Mouse (Mus musculus) ES-Bruce4 (cell line): ENCODE measurements around the gene Rab11a.

ENCODE experiments used
- CTCF ChIP-seq: IDR thresholded peaks from one replicate; pipeline ENCODE4 v1.8.1; 2011; ENCODE audit warnings: low read depth, low read length
- POLR2A ChIP-seq: IDR thresholded peaks from one replicate; pipeline ENCODE4 v1.8.1; 2011; ENCODE audit warnings: low read length; ENCODE audit not compliant: insufficient read depth

GRCm38 (mm10) chr9:64695266-64695665 lies 42.3 kb downstream of the Rab11a start:
- TF ChIP-seq CTCF (no peak), POLR2A (no peak)
